Mouse (Mus musculus) lung, adult 2 months (tissue): ENCODE results near the gene Rps3.

Source experiments
- CTCF ChIP-seq: fragments of 200-500 bp; IDR thresholded peaks from 2 replicates; pipeline ENCODE4 v1.5.1; 2011; ENCODE audit warnings: mild to moderate bottlenecking, low read length, control low read depth; ENCODE audit not compliant: insufficient read depth
- POLR2A ChIP-seq: fragments of 200-500 bp; IDR thresholded peaks from 2 replicates; pipeline ENCODE4 v1.6.1; 2011; ENCODE audit warnings: low read depth, mild to moderate bottlenecking, control low read depth, low read length, borderline replicate concordance; ENCODE audit errors: extremely low read depth

- no peak for TF ChIP-seq POLR2A
- no peak for TF ChIP-seq CTCF
These were observed 41.9 kb downstream of the Rps3 start for GRCm38 (mm10) chr7:99441534-99442072.
